Mouse (Mus musculus) erythroblast, embryonic 14.5 days (primary cell): ENCODE measurements around the gene Tmem161b. TPM values are rescaled to one million over a fixed set of nuclear protein-coding genes. Genes with fewer than 3 reads are reported as not detected.
"Not testable (repeated sequence)": the region's sequence is repeated elsewhere in the genome, so short reads cannot be mapped to it uniquely, and the experiment has no call there.

ENCODE experiments used
- H3K27me3 ChIP-seq: 2 replicates; pipeline ENCODE4 v1.6.1; 2012; ENCODE audit warnings: inconsistent platforms; ENCODE audit not compliant: control insufficient read depth
- H3K36me3 ChIP-seq: 2 replicates; pipeline ENCODE4 v1.6.1; 2012; ENCODE audit warnings: mild to moderate bottlenecking, inconsistent platforms; ENCODE audit not compliant: control insufficient read depth
- H3K4me1 ChIP-seq: 2 replicates; pipeline ENCODE4 v1.6.1; 2012; ENCODE audit warnings: inconsistent platforms; ENCODE audit not compliant: control insufficient read depth
- H3K4me3 ChIP-seq: replicated peaks from 2 replicates; pipeline ENCODE3; 2012; ENCODE audit warnings: moderate library complexity, mild to moderate bottlenecking, inconsistent platforms
- H3K9me3 ChIP-seq: 2 replicates; pipeline ENCODE4 v1.6.1; 2012; ENCODE audit warnings: low read length, inconsistent platforms, mixed read lengths; ENCODE audit not compliant: control insufficient read depth
- GATA1 ChIP-seq: IDR thresholded peaks from 2 replicates; pipeline ENCODE4 v1.6.1; 2012; ENCODE audit warnings: low read length, inconsistent platforms, mixed read lengths
- TAL1 ChIP-seq: IDR thresholded peaks from 3 replicates; pipeline ENCODE4 v1.6.1; 2012; ENCODE audit warnings: low read length, inconsistent platforms, mixed read lengths
- polyA plus RNA-seq: library from polyadenylated mRNA; stranded (reverse); fragments of >175 nt; gene quantifications from 2 replicates; pipeline ENCODE4 v1.2.3, GENCODE M21; 2012

Tmem161b gene
- polyA plus RNA-seq, 1 experiment = 0.21 TPM

DNA sequence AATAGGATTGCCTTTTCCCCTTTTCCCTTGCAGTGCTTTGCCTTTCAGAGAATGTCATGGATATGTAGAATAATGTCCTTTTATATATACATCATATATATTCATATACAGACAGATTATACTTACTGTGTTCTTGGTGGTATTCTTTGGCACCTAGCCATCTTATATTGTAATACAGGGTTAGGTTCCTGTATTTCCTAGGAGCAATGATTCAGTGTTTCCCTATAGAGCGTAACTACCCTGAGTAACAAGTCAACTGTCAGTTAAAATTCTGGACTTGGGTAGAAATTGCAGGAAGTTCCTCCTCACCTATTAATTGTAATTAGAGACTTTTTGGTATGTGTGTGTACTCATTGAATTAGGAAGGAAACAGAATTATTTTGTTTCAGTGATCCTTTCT lies 33.0 kb downstream of the Tmem161b start:
- Histone ChIP-seq H3K4me3 (no peak overlapping the region), H3K36me3 (peaks cover 10% of the 10 kb centered on the region), H3K9me3 (no peaks in the 10 kb centered on the region), H3K4me1 (no peaks in the 10 kb centered on the region), H3K27me3 (no peaks in the 10 kb centered on the region)
- no peak for TF ChIP-seq TAL1
- TF ChIP-seq GATA1 = no peak

DNA sequence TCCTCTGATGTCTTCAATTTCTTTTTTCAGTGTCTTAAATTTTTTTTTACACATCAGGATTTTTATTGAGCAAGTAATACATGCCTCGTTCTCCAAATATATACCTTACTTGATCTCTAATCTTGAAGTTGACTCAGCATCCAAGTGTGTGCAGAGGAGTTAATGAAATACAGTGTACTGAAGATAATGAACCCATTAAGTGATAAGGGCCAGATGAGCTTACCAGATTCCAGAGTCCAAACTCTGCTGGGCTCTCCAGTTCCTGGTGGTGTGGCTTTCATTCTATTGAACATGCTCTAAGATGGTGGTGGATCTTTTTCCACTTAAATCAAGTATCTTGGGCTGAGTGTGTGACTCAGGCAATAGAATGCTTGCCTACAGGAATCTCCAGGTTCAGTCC lies 42.3 kb downstream of the Tmem161b start:
- H3K4me1 ChIP-seq, H3K36me3 ChIP-seq, H3K27me3 ChIP-seq, H3K4me3 ChIP-seq, H3K9me3 ChIP-seq: not testable (repeated sequence)

DNA sequence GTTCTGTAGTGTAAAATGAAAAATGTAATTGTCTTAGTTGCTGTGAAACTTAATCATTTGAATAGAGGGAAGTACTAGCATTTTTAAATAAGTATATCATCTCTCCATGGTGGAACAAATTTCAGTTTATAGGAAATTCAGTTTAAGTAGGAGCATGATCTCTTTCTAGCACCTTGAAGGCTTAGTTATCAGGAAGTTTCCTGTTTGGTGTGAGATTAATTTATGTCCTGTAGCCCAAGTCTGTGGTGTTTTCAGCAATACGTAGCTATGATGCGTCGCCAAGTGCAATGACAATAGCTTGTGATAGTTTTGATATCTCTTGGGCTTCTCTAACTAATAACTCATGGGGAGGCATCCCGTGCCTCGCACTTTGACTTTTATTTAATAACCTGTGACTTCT lies 54.1 kb downstream of the Tmem161b start:
- H3K4me3 ChIP-seq = no peak overlapping the region
- H3K36me3 ChIP-seq = peaks cover 2% of the 10 kb centered on the region
- H3K27me3 ChIP-seq = no peaks in the 10 kb centered on the region
- H3K9me3 ChIP-seq = no peaks in the 10 kb centered on the region
- no peak for TF ChIP-seq TAL1
- TF ChIP-seq GATA1 = no peak
- no peaks in the 10 kb centered on the region for H3K4me1 ChIP-seq

DNA sequence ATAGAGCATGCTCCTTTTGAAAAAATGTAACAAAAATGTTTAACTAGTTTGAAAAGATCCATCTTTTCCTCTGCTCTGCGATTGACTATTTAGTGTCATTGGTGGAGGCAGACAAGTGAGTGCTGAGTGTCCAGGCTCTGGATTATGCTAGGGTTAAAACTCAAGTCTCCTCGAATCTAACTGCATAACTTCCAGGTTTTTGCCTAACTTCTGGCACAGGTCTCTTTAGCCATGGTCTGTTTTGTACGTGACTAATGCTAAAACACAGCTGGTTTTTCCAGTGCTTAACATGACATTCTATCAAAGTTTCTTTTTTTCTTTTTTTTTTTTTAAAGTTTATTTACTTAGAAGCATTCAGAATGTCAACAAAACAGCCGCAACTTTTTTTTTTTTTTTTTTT lies 58.3 kb downstream of the Tmem161b start:
- Histone ChIP-seq H3K4me1 (no peaks in the 10 kb centered on the region), H3K27me3 (no peaks in the 10 kb centered on the region), H3K36me3 (peaks cover 2% of the 10 kb centered on the region; the same call in 1 of the 2 replicates), H3K4me3 (no peak overlapping the region), H3K9me3 (no peaks in the 10 kb centered on the region)
- TF ChIP-seq GATA1 = no peak
- TF ChIP-seq TAL1 = no peak

DNA sequence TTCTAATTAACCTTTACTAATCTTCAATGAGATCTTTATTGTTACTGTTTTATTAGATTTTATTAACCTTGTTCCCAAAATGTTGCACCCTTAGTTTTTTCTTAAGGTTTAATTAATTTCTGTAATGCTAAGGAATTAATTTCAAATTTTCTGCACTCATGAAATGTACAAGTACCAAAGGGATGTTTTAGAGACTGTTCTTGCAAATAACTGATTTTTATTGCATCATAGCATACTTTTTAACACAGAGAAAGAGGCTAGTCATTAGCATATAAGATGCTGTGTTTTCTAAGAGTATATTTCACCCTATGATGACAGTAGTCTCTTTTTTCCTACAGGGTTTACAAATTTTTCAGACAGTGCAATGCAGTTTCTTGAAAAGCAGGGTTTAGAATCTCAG lies 60.9 kb downstream of the Tmem161b start:
- H3K9me3 ChIP-seq = no peaks in the 10 kb centered on the region
- H3K4me3 ChIP-seq = no peak overlapping the region
- no peaks in the 10 kb centered on the region for H3K27me3 ChIP-seq
- peaks cover 5% of the 10 kb centered on the region for H3K36me3 ChIP-seq
- no peaks in the 10 kb centered on the region for H3K4me1 ChIP-seq
- no peak for TF ChIP-seq TAL1

DNA sequence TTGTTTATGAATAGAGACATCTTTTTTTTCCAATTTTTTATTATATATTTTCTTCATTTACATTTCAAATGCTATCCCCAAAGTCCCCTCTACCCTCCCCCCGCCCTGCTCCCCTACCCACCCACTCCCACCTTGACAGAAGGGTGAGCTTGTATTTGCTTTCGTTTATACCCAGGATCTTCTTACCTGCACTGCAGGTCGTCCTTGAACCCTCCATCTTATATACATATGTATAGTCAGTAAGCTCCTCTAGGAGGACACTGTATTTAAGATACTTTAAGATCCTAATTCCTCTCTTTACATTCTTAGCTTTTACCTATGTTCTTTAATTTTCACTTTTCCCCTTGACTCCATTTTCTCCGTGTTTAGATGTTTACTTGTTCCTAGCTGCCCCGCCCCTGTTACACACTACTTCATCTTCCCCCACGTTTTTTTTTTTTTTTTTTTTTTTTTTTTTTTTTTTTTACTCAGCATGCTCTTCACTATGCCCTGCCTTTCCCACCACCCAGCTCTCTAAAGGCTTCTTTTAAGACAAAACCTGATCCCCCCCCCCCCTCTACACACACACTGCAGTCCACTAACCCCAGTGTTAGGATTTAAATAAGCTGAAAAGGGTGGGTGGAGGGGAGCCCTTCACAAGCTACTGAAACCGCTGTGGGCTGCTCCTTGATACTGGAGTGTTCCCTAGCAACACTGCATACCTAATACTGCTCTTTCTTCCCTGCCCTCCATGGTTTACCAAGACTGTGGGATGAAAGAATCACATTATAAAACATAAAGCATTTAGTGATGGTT lies 62.9 kb downstream of the Tmem161b start:
- peaks cover 7% of the 10 kb centered on the region for H3K36me3 ChIP-seq
- no peaks in the 10 kb centered on the region for H3K9me3 ChIP-seq
- H3K4me1 ChIP-seq = no peaks in the 10 kb centered on the region
- no peak overlapping the region for H3K4me3 ChIP-seq
- TF ChIP-seq GATA1 = no peak
- no peak for TF ChIP-seq TAL1
- no peaks in the 10 kb centered on the region for H3K27me3 ChIP-seq

DNA sequence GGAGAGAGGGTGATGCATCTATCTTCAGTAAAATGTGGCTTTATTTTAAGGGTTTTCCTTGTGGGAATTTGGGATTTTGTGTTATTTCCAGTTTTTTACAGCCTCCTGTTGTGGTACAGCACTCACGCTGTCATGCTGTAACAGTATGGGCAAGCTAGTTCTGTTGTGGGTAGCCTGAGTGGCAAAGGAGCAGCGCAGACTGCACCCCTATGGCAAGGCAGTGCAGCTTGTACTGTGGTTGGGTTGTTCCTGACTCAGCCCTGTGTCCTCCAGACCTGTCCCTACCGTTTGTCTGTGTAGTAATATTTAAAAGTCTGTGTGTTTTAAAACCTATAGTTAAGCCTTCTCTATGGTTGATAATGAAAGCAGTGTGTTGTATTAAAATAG lies 63.5 kb downstream of the Tmem161b start:
- Histone ChIP-seq H3K4me3 (no peak overlapping the region), H3K4me1 (no peaks in the 10 kb centered on the region), H3K9me3 (no peaks in the 10 kb centered on the region), H3K36me3 (peaks cover 8% of the 10 kb centered on the region), H3K27me3 (no peaks in the 10 kb centered on the region)
- TF ChIP-seq TAL1 (no peak), GATA1 (no peak)

DNA sequence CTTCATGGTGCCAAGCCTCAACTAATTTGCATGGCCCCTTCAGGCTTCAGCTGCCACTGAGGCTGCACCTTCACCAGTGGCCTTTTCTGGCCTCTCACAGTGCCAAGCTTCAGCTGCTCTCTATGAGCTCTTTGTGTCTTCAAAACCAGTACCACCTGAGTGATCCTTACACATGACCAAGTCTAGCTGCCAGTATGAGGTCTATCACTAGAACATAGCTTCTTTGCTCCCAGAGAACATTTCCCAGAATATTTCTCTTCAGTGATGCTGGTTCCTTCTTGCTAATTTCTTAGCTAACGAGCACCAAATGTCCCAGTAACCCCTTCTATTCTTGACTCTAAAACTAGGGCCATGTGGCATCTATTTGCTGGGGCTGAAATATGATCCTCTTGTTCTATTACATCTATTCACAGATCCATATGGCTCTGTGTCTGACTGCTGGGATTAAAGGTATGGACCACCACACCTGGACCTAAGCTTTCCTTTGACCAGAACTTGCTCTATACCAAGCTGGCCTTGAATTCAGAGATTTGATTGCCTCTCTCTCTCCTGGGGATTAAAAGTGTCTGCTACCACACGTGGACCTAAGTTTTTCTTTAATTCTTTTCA lies 77.5 kb downstream of the Tmem161b start:
- Histone ChIP-seq H3K36me3 (peaks cover 12% of the 10 kb centered on the region), H3K9me3 (no peaks in the 10 kb centered on the region), H3K4me3 (no peak overlapping the region), H3K27me3 (no peaks in the 10 kb centered on the region), H3K4me1 (no peaks in the 10 kb centered on the region)
- no peak for TF ChIP-seq TAL1
- TF ChIP-seq GATA1 = no peak

DNA sequence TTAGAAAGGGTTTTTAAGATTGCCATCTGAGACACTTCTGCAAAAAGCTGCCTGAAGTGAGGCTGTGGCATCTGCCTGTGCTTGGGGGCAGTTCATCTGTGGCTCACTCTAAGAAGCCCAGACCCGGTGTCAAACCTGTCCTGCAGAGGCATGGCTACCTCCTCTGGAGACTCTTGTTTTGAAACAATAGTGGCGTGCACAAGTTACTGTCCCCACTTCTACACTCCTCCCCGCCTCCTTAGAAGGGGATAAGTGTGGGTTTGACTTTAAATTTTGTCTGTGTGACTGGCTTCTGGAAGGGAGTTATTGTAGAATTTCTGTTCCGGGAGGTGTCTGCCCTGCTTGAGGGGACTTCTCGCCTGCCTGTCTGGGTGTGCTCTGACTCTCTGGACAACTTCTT lies 121.2 kb downstream of the Tmem161b start:
- Histone ChIP-seq H3K36me3 (no peaks in the 10 kb centered on the region), H3K4me3 (no peak overlapping the region), H3K27me3 (peaks cover 56% of the 10 kb centered on the region), H3K4me1 (peaks cover 3% of the 10 kb centered on the region), H3K9me3 (no peaks in the 10 kb centered on the region)
- TF ChIP-seq GATA1 (no peak), TAL1 (no peak)
